Mouse (Mus musculus): ENCODE data around the gene Ap3b1.
"Not testable (repeated sequence)": the region's sequence is repeated elsewhere in the genome, so short reads cannot be mapped to it uniquely, and the experiment has no call there.

The Ap3b1 gene

DNA sequence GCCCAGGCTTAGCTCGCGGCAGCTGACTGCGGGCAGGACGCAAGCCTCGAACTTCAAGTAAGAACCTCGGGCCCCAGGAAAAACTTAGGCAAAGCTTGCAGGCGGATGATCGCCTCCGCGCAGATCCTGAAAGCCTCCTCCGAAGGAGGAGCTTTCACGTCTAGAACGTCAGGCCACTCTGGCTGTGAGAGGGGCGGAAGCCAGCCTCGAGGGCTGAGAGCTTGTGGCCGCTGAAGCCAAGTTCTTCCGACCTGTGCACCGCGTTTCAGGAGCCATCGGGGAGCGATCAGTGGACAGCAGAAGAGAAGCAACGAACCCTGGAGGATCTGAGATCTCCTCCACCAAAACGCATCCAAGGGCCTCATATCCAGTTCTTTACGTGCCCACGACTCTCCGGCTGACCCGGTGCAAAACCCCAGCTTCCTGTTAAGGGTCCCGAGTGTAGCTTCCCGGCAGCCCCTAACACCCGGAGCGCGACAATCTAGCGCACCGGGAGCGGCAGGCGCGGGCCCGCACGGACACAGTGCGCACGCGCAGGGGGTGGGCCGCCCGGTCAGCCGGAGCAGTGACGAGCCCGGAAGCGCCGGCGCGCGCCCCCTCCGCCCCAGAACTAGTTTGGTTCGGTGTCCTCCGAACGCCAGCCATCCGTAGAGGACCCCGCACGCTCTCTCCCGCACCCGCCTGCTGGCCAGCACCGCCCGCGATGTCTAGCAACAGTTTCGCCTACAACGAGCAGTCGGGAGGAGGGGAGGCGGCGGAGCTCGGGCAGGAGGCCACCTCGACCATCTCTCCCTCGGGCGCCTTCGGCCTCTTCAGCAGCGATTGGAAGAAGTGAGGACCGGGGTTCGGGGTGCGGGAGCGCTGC is at the start of gene Ap3b1:
TSS of gene Ap3b1 (plus strand) at position 560 of the 865 bp plus-strand sequence.
- DNase-seq = peak; percentile 90 to 93

DNA sequence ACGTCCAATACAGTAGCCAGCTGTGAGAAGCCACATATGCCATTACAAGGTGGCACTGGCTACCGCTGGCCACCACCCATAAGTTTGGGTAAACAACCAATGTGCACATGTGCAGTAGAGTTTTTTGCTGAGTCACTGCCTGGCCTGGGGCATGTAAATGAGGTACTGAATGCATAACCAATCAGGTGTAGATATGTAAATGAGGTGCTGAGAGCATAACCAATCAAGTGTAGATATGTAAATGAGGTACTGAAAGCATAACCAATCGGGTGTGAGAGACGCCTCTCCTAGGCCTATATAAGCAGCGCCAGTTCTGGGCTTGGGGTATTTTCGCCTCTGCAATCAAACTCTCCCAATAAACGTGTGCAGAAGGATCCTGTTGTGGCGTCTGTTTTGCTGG is 45.9 kb upstream of the Ap3b1 start:
- DNase-seq = not testable (repeated sequence)

DNA sequence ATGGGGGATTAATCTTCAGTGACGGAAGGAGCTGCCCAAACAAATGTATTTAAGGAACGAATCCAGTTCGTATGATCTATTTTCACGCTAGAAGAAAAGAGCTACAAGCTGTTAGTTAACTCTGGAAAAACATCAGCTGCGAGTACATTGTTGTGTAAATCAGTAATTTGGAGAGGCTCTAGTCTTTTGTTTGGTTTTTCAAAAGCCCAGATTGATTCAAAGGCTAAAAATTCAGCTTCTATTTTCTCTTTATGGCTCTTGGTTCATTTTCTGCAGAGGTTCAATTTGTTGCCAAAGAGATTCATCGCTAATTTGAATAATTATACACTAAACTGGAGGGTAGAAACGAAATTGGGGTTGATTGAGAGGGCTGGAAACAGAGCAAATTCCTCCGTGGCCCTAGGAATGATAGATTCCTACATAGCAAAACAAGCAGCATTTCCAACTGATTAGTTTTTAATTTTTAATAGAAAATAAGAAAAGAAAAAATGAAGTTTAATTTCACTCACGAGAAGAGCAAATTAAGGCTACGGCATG is 41.7 kb upstream of the Ap3b1 start:
- DNase-seq = no peak

DNA sequence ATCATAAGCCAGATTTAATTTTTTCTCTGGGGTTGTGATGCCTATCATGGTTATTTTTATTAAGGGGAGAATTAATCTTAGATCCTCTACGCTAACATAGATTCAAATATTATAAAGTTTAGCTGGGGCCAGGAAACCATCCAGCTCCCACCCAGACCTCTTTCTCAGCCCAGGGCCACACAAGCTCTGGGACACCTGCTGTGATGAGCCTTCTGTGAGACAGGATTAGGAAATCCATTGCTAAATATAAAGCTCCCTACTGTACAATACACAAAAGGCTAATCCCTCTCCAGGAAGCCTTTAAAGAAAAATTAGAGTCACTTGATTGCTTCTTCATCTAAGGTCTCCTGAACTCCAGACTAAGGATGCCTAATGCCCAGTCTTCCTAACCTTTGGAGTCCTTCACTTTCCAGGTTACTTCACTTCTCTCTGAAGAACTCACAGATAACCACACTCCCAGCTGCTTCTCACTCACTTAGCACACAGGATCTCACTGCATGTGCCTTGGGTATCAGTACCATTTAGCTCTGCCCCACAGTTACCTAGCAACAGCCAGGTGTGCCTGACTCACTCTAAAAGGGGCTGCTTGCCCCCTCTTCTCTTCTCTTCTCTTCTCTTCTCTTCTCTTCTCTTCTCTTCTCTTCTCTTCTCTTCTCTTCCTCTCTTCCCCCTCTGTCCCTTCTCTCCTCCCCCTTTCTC is 37.5 kb upstream of the Ap3b1 start:
- DNase-seq = no peak

DNA sequence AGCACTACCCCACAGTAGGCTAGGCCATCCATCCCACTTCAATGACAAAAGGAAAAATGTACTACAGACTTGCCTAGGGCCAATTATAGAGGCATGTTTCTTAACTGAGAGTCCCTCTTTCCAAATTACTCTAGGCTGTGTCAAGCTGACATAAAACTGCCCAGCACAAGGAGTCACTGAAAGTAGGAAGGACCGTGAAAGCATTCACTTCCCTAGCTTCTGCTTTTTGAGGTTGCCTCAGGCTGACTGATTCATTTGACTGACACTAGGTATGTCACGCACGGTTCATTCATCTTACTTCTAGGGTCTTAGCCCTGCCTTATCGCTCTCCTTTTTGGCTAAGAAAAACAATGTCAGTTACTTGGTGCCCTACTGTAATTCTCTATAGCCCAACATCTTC is 36.3 kb upstream of the Ap3b1 start:
- DNase-seq = no peak

DNA sequence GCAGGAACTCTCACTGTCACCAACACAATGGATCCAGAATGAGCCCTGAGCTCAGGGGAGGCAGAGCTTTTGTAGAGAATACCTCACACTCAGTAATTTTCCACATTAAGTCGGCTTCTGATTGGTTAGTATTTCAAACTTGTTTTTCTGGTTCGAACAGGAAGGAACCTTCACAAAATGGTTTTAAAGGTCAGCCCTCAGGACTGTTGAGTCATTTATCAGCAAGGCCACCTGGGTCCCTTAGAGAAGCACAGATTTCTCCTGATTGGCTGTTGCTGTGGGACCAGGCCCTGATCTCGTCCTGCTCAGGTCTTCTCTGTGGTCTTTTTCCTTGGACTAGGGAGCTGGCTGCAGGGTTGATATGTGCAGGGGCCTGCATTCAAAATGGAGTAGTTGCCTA is 30.7 kb upstream of the Ap3b1 start:
- DNase-seq = no peak

DNA sequence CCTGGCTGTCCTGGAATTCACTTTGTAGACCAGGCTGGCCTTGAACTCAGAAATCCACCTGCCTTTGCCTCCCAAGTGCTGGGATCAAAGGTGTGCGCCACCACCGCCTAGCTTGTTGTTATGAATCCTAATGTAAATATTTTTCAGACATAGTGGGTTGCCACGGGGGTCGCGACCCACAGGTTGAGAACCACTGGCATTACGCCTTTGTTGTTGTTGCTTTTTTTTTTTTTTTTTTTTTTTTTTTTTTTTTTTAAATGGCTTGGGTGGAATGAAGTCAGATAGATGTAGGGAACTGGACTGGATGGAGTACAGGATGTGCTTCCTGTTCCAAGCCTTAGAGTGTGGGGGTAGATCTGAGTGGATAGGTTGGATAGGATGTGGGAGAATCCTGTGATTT is 29.8 kb upstream of the Ap3b1 start:
- DNase-seq = not testable (repeated sequence)

DNA sequence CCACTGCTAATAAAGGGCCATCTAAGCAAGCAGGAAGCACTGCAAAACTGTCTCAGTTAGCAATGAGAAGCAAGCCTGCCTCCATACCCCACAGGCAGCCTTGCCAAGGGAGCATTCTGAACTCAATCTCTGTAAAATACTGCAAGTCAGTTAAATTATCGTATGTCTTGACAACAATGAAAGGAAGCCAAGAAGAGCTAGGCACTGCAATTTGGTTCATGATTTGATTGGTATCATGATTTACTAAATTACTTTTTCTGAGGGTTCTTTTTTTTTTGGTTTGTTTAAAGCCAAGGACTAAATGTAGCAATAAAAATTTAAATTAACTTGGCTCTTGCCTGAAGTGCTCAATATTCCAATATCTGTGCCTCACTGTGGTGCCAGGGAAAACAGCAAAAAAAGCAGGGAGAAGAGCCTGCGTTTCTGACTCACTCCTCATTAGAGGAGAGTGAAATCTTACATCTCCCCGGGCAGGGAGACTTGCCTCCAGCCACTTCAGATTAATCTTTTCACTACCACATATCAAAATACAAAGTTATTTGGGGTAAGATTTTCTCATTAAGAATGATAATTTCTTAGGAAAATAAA is 28.3 kb upstream of the Ap3b1 start:
- no peak for DNase-seq

DNA sequence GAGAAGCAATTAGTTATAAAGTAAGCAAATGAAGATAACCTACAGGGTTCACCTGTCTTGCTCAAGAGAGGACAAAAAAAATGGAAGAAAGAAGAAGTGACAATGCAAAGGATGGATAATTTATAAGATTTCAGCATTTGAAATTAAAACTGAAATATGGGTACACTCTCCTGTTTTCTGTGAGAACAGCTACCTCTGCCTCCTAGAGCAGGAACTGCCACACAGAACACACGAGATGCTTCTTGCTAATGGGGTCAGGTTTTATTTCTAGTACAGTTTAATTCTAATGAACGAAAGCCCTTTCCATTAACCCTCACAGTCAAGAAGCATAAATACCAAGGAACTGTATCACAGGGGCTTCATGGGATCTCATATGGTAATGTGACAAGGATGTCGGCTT is 20.4 kb upstream of the Ap3b1 start:
- DNase-seq = no peak

DNA sequence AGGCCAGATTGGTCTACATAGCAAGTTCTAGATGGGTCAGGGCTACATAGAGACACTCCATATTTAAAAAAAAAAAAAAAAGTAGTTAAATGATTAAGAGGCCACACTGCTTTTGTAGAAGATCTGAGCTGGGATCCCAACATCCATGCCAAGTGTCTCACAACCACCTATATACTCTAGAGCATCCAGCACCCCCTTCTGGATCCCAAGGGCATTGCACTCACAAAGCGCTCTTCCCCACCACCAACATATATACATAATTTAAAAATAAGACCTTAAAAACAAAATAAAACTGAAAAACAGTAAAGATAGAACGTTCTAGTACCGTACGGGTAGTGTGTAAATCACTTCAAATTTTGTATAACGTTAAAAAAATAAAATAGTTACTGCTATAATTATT is 15.6 kb upstream of the Ap3b1 start:
- DNase-seq = no peak

DNA sequence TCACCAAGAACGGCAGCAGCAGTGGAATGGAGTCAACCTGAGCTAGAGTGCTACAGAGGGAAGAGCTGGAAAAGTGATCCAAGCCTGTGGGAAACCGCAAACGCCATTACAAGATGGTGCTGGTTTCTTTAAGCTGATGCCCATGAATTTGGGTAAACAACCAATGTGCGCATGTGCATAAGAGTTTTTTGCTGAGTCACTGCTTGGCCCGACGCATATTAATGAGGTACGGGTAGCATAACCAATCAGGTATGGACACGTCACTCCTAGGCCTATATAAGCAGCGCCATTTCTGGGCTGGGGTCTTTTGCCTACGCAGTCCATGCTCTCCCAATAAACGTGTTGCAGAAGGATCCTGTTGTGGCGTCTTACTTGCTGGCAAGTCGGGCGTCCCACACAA is 14.2 kb upstream of the Ap3b1 start:
- DNase-seq = not testable (repeated sequence)

DNA sequence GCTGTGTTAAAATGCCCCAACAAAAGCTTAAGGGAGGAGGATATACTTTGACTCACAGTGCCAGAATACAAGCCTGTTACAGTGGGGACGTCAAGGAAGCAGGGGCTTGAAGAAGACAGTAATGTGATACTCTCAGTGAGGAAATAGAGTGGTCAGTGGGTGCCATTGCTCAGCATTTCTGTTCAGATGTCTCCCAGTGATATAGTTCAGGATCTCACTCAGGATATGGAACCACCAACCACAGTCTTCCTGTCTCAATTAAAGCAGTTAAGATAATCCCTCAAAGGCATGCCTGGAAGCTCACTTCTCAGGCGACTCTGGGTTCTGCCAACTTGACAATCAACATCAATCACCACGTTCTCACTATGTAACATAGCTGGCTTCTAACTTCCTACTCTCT is 4.2 kb upstream of the Ap3b1 start:
- DNase-seq = no peak

DNA sequence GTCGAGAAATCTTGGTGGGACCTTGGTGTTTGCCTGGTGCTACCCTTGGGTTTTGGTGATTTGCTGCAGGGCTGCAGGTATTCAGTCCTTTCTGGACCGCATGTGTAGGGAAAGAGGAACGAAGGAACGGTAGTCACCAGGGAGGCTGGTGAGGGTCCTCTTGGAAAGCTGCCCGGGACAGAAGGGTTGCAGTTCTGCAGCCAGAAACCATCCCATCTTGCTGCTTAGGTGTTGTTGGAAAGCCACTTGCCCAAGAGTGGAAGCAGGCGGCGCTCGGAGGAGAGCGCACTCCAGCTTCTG is 709 bp upstream of the Ap3b1 start:
- no peak for DNase-seq

DNA sequence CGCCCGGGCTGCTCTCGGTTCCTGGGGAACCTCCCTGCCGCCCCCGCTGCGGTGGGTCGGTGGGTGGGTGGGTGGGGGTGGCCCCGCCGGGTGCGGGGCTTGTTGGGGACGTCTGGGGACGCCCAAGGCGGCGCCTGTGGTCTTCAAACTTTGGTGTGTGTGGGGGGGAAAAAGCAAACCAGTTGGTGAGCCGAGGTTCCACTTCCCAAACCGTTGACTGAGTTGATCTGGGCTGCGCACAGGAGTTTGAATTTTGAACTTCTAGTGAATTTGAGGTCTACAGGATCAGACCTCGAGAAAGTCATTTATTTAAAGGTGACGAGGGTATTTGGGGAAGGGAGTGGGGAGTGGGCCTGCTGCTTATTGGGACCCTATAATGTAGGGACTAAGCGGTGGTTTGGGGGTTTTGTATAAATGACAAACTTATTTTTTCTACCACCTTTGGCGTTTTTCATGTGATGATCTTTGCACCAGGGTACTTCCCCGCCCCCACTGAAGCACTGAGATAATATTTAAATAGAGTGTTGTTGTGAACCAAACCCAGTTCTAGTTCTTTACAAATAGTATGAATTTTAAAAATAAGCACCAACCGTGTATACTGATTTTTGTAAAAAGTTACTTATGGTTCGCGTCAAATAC is 641 bp downstream of the Ap3b1 start:
- DNase-seq = no peak

DNA sequence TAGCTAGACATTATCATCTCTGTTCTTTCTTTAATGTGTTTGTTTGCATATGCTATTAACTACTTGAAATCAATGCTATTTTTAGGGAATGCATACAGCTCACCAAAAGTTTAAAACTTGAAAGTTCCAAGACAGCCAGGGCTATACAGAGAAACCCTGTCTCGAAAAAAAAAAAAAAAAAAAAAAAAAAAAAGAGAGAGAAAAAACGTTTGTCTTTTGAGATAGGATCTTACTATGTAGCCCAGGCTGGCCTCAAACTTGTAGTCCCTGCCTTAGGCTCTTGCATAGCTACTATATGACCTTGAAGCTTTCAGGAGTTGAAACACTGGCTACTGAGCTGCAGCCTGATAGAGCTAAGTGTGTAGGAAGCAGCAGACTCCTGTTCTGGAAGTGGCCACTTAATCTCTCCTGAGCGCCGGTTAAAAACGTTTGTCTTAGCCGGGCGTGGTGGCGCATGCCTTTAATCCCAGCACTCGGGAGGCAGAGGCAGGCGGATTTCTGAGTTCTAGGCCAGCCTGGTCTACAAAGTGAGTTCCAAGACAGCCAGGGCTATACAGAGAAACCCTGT is 2.3 kb downstream of the Ap3b1 start:
- not testable (repeated sequence) for DNase-seq

DNA sequence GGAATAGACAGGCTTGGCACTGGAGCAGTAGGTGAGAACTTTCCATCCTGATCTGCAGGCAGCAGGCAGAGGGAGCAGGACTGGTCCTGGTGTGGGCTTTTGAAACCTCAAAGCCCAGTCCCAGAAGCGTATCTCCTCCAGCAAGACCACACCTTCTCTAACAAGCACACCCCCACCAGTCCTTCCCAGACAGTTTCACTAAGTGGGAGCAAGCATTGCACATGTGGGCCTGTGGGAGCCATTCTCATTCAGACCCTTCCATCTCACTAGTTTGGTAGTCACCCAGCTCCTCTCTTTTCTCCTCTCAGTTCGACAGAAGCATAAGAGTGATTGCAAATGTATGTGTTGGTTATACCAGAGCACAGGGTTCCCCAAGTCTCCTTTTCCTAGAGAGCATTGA is 5.6 kb downstream of the Ap3b1 start:
- no peak for DNase-seq

DNA sequence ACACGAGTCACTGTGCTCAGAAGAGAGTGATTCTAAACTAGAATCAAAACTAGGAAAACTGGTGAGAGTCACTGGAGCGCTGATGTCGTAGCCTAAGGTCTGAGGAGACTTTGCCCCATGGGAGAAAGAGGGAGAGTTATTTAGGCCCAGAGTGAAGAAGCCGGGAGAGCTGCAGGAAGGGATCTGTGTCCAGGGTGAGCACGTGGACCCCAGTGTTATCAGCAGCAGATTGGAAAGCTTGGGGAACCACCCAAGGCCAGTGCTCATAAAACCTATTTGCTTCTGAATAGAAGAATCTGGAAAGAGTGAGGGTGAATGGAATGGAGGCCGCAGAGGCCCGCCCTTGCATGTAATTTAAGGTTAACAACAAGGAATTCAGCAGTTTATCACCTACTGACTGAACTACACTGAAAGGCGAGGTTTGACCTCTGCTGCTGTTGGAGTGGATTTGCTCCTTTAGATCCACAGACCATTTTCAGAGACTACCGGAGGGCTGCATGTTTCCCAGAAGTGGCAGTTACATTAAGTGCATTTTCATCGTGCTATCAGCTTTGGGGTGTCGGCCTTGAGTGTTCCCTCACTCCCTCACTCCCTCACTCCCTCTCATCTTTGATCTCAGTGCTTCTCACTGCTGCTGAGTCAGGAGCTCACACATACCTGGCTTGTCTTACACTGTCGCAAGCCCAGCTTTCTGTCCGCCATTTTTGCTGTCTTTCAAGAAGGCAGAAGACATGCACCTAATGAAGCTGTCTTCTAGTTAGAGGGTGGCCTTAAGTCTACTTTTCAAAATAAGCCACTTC is 6.5 kb downstream of the Ap3b1 start:
- no peak for DNase-seq

DNA sequence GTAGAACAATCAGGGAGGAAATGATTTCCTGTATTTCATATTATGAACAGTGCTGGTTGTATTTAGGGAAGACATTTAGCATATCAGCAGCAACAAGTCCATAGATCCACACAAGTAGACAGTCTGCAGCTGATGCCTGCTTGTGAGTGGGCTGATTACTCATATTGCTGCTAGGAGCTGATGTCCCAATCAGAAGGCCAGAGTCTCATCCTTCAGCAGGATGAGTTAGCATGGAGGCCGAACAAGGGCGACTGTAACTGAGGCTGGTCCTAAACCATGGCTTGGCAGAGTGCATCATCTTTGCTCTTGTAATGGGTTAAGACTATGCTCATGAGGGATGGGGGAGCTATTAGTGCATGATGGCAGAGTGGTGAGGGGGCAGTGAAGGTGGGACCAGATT is 9.1 kb downstream of the Ap3b1 start:
- no peak for DNase-seq

DNA sequence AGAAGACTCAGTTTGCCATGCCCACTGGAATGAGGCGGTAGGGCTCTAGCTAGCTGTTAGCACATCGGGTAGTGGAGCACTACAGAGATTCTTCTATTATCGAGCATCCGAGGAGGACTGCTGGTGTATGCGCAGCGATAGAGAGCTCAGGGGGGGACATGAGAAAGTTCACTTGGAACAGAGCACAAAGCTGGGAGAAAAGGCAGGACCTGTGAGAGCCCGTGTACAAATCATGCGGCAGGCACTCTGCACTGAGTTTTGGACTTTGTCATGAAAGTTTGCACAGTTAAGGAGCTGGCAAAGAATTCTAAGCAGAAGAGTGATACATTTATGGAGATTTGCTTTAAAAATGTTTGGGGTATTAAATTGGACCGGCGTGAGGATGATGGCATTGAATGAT is 11.8 kb downstream of the Ap3b1 start:
- DNase-seq = no peak

DNA sequence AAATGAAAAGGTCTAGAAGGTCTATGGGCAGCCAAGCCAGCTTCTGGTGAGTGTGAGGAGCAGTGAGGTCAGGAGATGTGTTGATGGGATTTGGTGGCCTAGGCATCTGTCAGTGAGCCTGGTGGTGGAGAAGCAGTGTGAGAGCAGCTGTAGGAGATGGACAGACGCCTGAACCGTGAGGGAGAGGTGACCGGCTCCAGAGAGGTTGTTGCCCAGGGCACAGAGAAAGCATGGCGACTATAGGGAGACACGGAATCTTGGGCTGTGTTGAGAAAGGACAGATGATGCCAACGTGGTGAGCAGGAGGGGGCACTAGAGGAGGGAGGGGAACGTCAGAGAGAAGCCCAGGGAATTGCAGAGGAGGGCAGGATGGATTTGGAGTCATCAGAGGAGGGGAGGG is 13.3 kb downstream of the Ap3b1 start:
- DNase-seq = no peak

DNA sequence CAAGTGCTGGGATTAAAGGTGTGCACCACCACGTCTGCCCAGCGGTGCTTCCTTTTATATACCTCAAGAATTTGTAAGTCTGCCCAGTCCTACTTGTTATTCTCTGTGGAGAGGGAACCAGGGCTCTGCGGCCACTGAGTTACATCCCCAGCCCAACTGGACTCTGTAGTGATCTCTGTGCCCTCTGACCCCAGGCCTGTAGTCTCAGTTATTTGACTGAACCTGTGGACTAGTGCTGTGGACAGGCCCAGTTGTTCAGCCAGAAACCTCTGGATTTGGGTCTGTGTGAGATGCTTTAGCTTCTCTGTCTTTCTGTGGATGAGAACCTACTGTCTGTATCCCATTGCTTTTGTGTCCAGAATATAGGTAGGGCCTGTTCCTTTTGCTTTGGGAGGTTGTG is 15.4 kb downstream of the Ap3b1 start:
- no peak for DNase-seq
